Mouse (Mus musculus) gastrocnemius, adult 2 months (tissue): ENCODE measurements at regions not wholly inside any gene's neighbourhood (a gene's known extent, or its start where the extent isn't known, plus 50 kb on each side); places are given as distances from the start of the nearest gene placed in this dataset.
A peak's percentile ranks its signal among the peaks of the same experiment; 100 is the strongest.

Experiments
- DNase-seq: peaks from one replicate; pipeline ENCODE4 v3.0.0; 2022
- H3K27ac ChIP-seq: fragments of 200-600 bp; 2 replicates; pipeline ENCODE4 v1.8.1; 2022; ENCODE audit warnings: mild to moderate bottlenecking
- H3K4me3 ChIP-seq: fragments of 200-600 bp; 2 replicates; pipeline ENCODE4 v1.8.1; 2022; ENCODE audit warnings: mild to moderate bottlenecking, moderate library complexity
- CTCF ChIP-seq: fragments of 200-600 bp; IDR thresholded peaks from 2 replicates; pipeline ENCODE4 v1.8.1; 2022; ENCODE audit warnings: antibody characterized with exemption, mild to moderate bottlenecking, moderate library complexity
- intact Hi-C: fragments of 180-260 bp; cut with DNase I; formaldehyde crosslinking; loops from one replicate; pipeline ENCODE4 v1.15.1; 2025

- peak; percentile 87 for DNase-seq
- H3K27ac ChIP-seq: peak overlapping the region; percentile 97
- H3K4me3 ChIP-seq: no peak overlapping the region
- TF ChIP-seq CTCF: no peak
- intact Hi-C loops: loop anchor here (1.0 kb wide), 1 partner anchor 21 kb away; no protein-coding TSS in a partner anchor
Observed at GRCm38 (mm10) chr2:167828258-167828657, 103.6 kb upstream of the Ptpn1 start.

- Histone ChIP-seq H3K4me3 (peak overlapping the region; percentile 32; the same call in 1 of the 2 replicates), H3K27ac (peak overlapping the region; percentile 97)
- intact Hi-C loops: no loop called here
- DNase-seq: peak; percentile 85
- TF ChIP-seq CTCF: no peak
Observed at GRCm38 (mm10) chr2:167826922-167827703, 104.7 kb upstream of the Ptpn1 start.

GRCm38 (mm10) chr2:167823513-167823912 is 108.3 kb upstream of the Ptpn1 start:
- H3K4me3 ChIP-seq: peak overlapping the region; percentile 35
- intact Hi-C loops: loop anchor here (5.0 kb wide), 1 partner anchor 46 kb away; no protein-coding TSS in a partner anchor
- H3K27ac ChIP-seq: peak overlapping the region; percentile 97
- TF ChIP-seq CTCF: no peak
- DNase-seq: peak; percentile 88

GRCm38 (mm10) chr2:167823044-167823443 is 108.8 kb upstream of the Ptpn1 start:
- peak overlapping the region; percentile 35; the same call in 1 of the 2 replicates for H3K4me3 ChIP-seq
- intact Hi-C loops: loop anchor here (5.0 kb wide), 1 partner anchor 46 kb away; no protein-coding TSS in a partner anchor
- no peak for TF ChIP-seq CTCF
- peak overlapping the region; percentile 97 for H3K27ac ChIP-seq
- DNase-seq: no peak

GRCm38 (mm10) chr2:167821186-167821585 is 110.7 kb upstream of the Ptpn1 start:
- no peak for DNase-seq
- Histone ChIP-seq H3K27ac (no peak overlapping the region), H3K4me3 (no peak overlapping the region)
- TF ChIP-seq CTCF: no peak
- intact Hi-C loops: loop anchor here (5.0 kb wide), 1 partner anchor 44 kb away; no protein-coding TSS in a partner anchor

- intact Hi-C loops: no loop called here
- H3K27ac ChIP-seq: no peak overlapping the region
- no peak for DNase-seq
Observed at GRCm38 (mm10) chr2:167818799-167819198, 113.1 kb upstream of the Ptpn1 start.

GRCm38 (mm10) chr2:167817030-167817429 is 114.8 kb upstream of the Ptpn1 start:
- H3K27ac ChIP-seq: no peak overlapping the region
- intact Hi-C loops: no loop called here
- H3K4me3 ChIP-seq: no peak overlapping the region
- no peak for TF ChIP-seq CTCF
- no peak for DNase-seq

More at GRCm38 (mm10) chr2:167818799-167819198, 113.1 kb upstream of the Ptpn1 start:
- no peak overlapping the region for H3K4me3 ChIP-seq
- TF ChIP-seq CTCF: no peak

GRCm38 (mm10) chr2:167815123-167815522 is 116.7 kb upstream of the Ptpn1 start:
- peak; percentile 55 for DNase-seq
- H3K27ac ChIP-seq: peak overlapping the region; percentile 46
- intact Hi-C loops: no loop called here
- no peak overlapping the region for H3K4me3 ChIP-seq
- TF ChIP-seq CTCF: no peak

GRCm38 (mm10) chr2:167809256-167809655 is 119.6 kb upstream of the Tmem189 start:
- H3K27ac ChIP-seq: peak overlapping the region; percentile 40; the same call in 1 of the 2 replicates
- no peak for TF ChIP-seq CTCF
- peak; percentile 55 for DNase-seq
- intact Hi-C loops: no loop called here
- no peak overlapping the region for H3K4me3 ChIP-seq

GRCm38 (mm10) chr2:167805629-167806304 is 116.1 kb upstream of the Tmem189 start:
- no peak overlapping the region for H3K4me3 ChIP-seq
- intact Hi-C loops: no loop called here
- no peak for DNase-seq
- H3K27ac ChIP-seq: peak overlapping the region; percentile 40; the same call in 1 of the 2 replicates
- TF ChIP-seq CTCF: no peak

- DNase-seq: no peak
- intact Hi-C loops: no loop called here
- TF ChIP-seq CTCF: no peak
- Histone ChIP-seq H3K4me3 (no peak overlapping the region), H3K27ac (peak overlapping the region; percentile 40)
Observed at GRCm38 (mm10) chr2:167804493-167805227, 115.0 kb upstream of the Tmem189 start.

GRCm38 (mm10) chr2:167802494-167802893 is 112.9 kb upstream of the Tmem189 start:
- no peak for TF ChIP-seq CTCF
- intact Hi-C loops: no loop called here
- Histone ChIP-seq H3K4me3 (no peak overlapping the region), H3K27ac (no peak overlapping the region)
- no peak for DNase-seq
